Mouse (Mus musculus) heart, adult 2 months (tissue): ENCODE data around the gene Alyref.

Source experiments
- CTCF ChIP-seq: fragments of 200-600 bp; IDR thresholded peaks from 2 replicates; pipeline ENCODE4 v1.8.1; 2022; ENCODE audit warnings: antibody characterized with exemption, mild to moderate bottlenecking, moderate library complexity
- EP300 ChIP-seq: fragments of 200-500 bp; IDR thresholded peaks from 2 replicates; pipeline ENCODE4 v1.6.1; 2011; ENCODE audit warnings: low read depth, low read length, control low read depth; ENCODE audit not compliant: insufficient read depth
- POLR2A ChIP-seq: fragments of 200-500 bp; IDR thresholded peaks from 2 replicates; pipeline ENCODE4 v1.6.1; 2011; ENCODE audit warnings: mild to moderate bottlenecking, low read depth, low read length, control low read depth; ENCODE audit not compliant: insufficient read depth

GRCm38 (mm10) chr11:120627468-120628300 is 29.5 kb upstream of the Alyref start:
- no peak for TF ChIP-seq POLR2A
- no peak for TF ChIP-seq CTCF
- no peak for TF ChIP-seq EP300
